Mouse (Mus musculus) stomach, embryonic 15.5 days (tissue): ENCODE results near the gene Fam89b. TPM values are rescaled to one million over a fixed set of nuclear protein-coding genes. Genes with fewer than 3 reads are reported as not detected.

Experiments used
- ATAC-seq: fragments of 200-750 bp; cut with Nextera tagmentation; 2 replicates; pipeline ENCODE4 v1.8.0; 2017; ENCODE audit warnings: low read depth, moderate number of reproducible peaks, moderate TSS enrichment; ENCODE audit not compliant: insufficient read depth, low FRiP score
- H3K27ac ChIP-seq: fragments of 300-500 bp; sonication (generic); 2 replicates; pipeline ENCODE4 v1.5.1; 2015; ENCODE audit warnings: mild to moderate bottlenecking, inconsistent platforms
- H3K27me3 ChIP-seq: fragments of 300-500 bp; sonication (generic); replicated peaks from 2 replicates; pipeline ENCODE4 v1.6.1; 2015; ENCODE audit warnings: inconsistent platforms
- H3K36me3 ChIP-seq: fragments of 300-500 bp; sonication (generic); 2 replicates; pipeline ENCODE4 v1.6.1; 2015; ENCODE audit warnings: inconsistent platforms
- H3K4me1 ChIP-seq: fragments of 300-500 bp; sonication (generic); 2 replicates; pipeline ENCODE4 v1.6.1; 2015; ENCODE audit warnings: inconsistent platforms
- H3K4me2 ChIP-seq: fragments of 300-500 bp; sonication (generic); 2 replicates; pipeline ENCODE4 v1.6.1; 2015; ENCODE audit warnings: mild to moderate bottlenecking, inconsistent platforms
- H3K4me3 ChIP-seq: fragments of 300-500 bp; sonication (generic); replicated peaks from 2 replicates; pipeline ENCODE4 v1.5.1; 2015; ENCODE audit warnings: inconsistent platforms
- H3K9ac ChIP-seq: fragments of 300-500 bp; sonication (generic); 2 replicates; pipeline ENCODE4 v1.6.1; 2015; ENCODE audit warnings: inconsistent platforms
- H3K9me3 ChIP-seq: fragments of 300-500 bp; sonication (generic); 2 replicates; pipeline ENCODE4 v1.6.1; 2016; ENCODE audit warnings: inconsistent platforms
- WGBS: fragments of 180-500 bp; shearing (Covaris S2); methylation state at CpG from one replicate; pipeline ENCODE4 v1.1.7; 2015; 5-methylcytosine and 5-hydroxymethylcytosine counted together
- polyA plus RNA-seq: library from polyadenylated mRNA; unstranded; fragments of >200 nt; fragmentation: Nextera tagmentation; extraction: Ambion mirVana; gene quantifications from 2 replicates; pipeline ENCODE4 v1.2.1, GENCODE M21; 2015

Gene Fam89b
- polyA plus RNA-seq, 1 experiment from 2014 or later, result 81.5 TPM

DNA sequence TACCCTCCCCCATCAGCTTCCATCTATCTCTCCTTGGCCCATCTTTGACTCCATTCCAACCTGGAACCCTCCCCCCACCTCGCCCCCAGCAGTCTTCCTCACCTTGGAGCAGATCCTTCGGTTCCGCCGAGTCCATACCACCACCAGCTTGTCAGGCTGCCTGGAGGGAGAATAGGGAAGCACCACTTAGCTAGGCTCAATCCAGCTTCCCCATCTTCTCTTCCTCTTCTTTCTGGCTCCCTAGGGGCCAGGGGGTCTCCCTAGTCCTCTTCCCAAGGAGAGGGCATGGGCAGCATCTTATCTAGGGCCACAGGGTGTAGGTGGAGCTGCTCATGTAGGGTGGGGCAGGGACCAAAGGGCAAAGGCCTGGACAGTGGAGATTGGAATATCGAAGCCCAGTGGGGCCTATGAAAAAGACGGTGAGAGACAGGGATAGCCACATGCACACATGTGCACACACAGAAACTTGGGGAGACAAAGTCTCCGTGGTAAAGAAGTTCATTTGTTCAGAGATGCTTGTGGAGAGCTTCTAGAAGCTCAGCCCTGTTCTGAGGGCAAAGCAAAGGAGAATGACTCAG is 6.5 kb downstream of the Fam89b start:
- Histone ChIP-seq H3K9me3 (no peaks in the 10 kb centered on the region), H3K4me2 (no peak overlapping the region), H3K9ac (no peak overlapping the region), H3K27me3 (no peaks in the 10 kb centered on the region), H3K4me1 (peaks cover 39% of the 10 kb centered on the region), H3K27ac (no peak overlapping the region), H3K36me3 (peaks cover 36% of the 10 kb centered on the region), H3K4me3 (peak overlapping the region; percentile 3; the same call in 1 of the 2 replicates)
- peak; percentile 45; the same call in 1 of the 2 replicates for ATAC-seq
- WGBS, result 84% methylated on average over 7 of the region's 7 CpGs

DNA sequence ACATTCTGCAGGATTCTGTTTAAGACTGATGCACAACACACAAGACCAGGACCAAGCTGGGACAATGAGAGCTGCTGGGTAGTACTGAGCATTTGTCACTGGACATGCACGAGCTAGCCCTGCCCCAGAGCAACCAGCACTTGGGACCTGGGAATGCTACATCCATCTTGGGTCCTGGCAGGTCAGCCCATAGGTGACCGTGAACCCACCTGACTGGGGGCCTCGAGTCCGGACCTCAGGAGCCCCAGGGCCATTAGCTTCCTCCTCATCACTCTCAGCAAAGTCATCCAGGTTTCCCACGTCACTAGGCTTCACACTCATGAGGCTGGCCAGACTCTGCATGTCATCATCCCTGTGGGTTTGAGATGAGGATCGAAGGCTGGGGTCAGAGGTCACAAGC is 8.2 kb downstream of the Fam89b start:
- H3K4me2 ChIP-seq, result no peak overlapping the region
- no peaks in the 10 kb centered on the region for H3K9me3 ChIP-seq
- WGBS, result 93% methylated on average over 6 of the region's 6 CpGs
- H3K27ac ChIP-seq, result no peak overlapping the region
- H3K4me1 ChIP-seq, result peaks cover 26% of the 10 kb centered on the region
- ATAC-seq, result no peak
- H3K36me3 ChIP-seq, result peaks cover 36% of the 10 kb centered on the region
- H3K4me3 ChIP-seq, result no peak overlapping the region
- H3K9ac ChIP-seq, result no peak overlapping the region
- no peaks in the 10 kb centered on the region for H3K27me3 ChIP-seq

DNA sequence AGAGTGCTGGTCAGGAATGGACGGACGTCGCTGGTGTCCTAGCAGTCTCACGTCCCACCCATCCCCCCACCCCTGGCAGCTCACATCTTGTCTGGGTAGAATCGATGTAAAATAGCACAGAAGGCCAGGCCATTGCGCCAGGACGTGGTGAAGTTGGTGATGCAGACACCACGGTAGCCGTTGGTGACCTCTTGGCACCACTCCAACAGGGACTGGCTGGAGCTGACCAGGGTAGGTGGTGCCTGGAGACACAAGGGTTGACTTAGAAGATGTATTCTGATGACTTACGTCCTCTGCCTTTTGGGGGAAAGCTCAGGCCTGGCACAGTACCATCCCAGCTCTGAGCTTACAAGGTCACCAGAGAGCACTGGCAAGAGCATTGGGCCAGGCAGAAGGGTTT is 12.5 kb downstream of the Fam89b start:
- Histone ChIP-seq H3K27ac (no peak overlapping the region), H3K36me3 (peaks cover 33% of the 10 kb centered on the region), H3K4me3 (no peak overlapping the region), H3K27me3 (no peaks in the 10 kb centered on the region), H3K4me1 (peaks cover 18% of the 10 kb centered on the region), H3K4me2 (no peak overlapping the region), H3K9ac (no peak overlapping the region), H3K9me3 (no peaks in the 10 kb centered on the region)
- no peak for ATAC-seq
- WGBS, result 49% methylated on average over 10 of the region's 10 CpGs

DNA sequence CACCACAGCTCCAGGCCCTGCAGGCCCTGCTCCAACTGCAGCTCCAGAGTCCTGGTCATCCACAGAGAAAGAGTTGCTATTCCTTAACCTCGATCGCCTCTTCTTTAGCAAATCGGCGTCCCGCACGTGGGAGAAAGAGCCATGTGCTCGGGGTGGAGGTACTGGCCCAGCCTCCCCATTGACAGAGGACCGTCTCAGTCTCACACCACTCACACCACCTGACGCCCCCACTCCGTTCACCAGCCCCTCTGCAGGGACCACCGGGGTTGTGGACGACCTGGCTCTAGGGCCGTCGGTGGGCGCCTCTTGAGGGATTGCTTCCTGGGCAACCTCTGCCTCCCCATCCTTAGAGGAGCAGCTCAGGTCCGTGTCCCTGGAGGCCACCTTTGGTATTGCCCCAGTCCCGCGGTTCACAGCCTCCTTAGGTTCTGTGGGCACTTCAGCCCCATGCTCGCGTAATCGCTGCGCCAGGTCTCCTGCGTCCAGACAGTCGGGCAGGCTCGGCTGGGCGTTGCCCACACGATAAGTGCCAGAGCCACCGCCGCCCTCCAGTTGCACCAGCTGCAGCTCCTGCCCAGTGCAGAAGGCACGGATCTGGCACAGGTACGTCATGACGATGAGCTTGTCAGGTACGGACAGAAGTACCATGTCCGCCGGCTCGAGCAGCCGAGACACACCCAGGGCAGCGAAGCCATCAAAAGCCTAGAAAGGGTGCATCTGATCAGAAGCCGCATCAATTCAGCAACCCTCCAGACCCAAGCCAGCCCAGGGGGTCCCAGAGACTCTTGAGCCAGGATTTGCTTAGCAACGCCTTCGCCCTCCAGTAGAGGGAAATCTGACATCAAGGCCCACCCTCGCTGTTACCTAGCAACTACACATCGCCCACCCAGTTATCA is 13.4 kb downstream of the Fam89b start:
- Histone ChIP-seq H3K4me2 (peak overlapping the region; percentile 47), H3K4me1 (peaks cover 18% of the 10 kb centered on the region), H3K27me3 (no peaks in the 10 kb centered on the region), H3K36me3 (peaks cover 26% of the 10 kb centered on the region), H3K9me3 (no peaks in the 10 kb centered on the region), H3K27ac (no peak overlapping the region), H3K9ac (no peak overlapping the region), H3K4me3 (no peak overlapping the region)
- peak; percentile 42; the same call in 1 of the 2 replicates for ATAC-seq
- 37% methylated on average over 43 of the region's 43 CpGs for WGBS

DNA sequence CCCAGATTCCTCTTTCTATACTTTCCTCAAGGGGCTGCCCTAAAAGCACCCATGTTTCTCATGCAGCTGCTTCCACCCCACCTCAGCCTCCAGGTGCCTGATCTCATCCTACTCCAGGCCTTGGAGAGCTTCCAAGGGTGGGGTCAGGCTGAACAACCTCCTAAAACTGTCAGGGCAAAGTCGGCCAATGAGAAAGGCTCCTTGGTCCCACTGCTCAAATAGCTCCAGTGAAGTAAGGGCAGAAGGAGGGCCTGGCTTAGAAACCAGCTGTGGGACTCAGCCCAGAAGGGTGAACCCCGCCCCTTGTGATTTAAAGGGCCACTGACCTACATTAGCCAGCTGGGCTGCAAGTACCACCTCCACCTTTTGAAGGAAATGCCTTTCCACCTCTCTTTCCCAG is 15.7 kb downstream of the Fam89b start:
- H3K4me1 ChIP-seq, result peaks cover 18% of the 10 kb centered on the region
- H3K9ac ChIP-seq, result no peak overlapping the region
- peak overlapping the region; percentile 48 for H3K27ac ChIP-seq
- no peaks in the 10 kb centered on the region for H3K9me3 ChIP-seq
- H3K4me2 ChIP-seq, result no peak overlapping the region; the same call in 1 of the 2 replicates
- H3K27me3 ChIP-seq, result no peaks in the 10 kb centered on the region
- no peak overlapping the region for H3K4me3 ChIP-seq
- peaks cover 28% of the 10 kb centered on the region for H3K36me3 ChIP-seq
- WGBS, result 9% methylated on average over 2 of the region's 2 CpGs
- peak; percentile 82 for ATAC-seq

DNA sequence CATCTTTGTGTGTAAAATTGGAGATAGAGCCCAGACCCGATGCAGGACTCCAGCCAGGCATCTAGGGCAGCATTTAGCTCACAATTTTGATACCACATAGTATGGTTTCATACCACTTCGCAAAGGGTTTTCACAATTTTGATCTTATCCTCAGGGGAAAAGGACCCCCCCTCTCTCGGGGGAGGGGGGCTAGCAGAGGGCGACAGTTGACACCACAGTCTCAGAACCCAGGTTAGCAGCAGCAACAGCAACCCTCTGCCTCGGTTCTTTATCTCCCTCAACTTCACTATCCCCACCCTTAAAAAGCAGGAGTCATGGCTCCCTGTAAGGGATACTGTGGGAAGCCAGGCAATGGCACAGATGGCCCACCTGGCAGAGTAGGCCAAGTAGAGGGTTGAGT is 16.2 kb downstream of the Fam89b start:
- Histone ChIP-seq H3K27me3 (no peaks in the 10 kb centered on the region), H3K36me3 (peaks cover 32% of the 10 kb centered on the region), H3K4me3 (no peak overlapping the region), H3K4me2 (no peak overlapping the region), H3K4me1 (peaks cover 18% of the 10 kb centered on the region), H3K27ac (peak overlapping the region; percentile 48), H3K9ac (no peak overlapping the region), H3K9me3 (no peaks in the 10 kb centered on the region)
- no peak for ATAC-seq
- WGBS, result 64% methylated on average over 5 of the region's 5 CpGs

DNA sequence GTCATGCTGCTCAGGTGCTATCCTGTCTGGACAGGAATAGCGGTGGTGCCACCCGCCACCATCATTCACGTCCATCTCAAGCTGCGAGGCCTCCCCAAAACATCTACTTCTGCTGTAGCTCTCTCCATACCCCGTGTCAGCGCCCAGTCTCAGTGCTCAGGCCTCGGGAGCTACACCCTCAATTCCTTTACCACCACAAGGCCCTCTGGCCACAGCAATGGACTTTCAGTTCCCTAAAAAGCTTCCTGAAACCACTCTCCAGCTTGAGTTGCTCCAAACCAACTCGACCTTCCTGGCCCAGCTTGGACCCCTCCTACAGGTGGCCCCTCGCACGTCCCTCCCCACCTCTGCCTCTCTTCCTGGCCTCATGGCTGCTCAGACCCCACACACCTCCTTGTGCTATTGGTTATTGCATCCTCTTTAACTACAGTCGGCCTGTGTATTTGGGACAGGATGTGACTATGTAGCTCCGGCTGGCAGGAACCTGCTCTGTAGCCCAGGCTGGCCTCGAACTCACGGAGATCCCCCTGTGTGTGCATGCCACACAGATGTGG is 17.5 kb downstream of the Fam89b start:
- peaks cover 37% of the 10 kb centered on the region for H3K36me3 ChIP-seq

DNA sequence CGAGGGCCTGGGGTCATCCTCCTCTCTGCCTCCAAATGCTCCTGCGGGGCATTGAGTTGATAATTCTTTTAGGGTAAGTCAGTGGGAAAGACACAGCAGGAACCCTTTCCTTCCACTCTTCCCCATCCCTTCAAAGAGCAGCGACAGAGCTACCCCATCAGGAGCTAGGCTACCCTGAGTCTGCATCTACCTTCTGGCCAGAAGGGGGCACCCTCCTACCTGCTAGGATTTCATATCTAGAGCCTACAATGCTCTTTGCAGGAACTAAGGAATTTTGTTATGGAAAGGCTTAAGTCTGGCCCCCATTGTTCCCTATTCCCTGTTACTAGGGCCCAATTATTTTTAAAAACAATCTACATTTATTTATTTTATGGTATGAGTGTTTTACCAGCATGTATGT is 18.2 kb downstream of the Fam89b start:
- Histone ChIP-seq H3K9ac (no peak overlapping the region), H3K36me3 (peaks cover 43% of the 10 kb centered on the region)

More for the DNA sequence above, 17.5 kb downstream of the Fam89b start:
- no peak overlapping the region for H3K4me3 ChIP-seq
- ATAC-seq, result no peak
- H3K9ac ChIP-seq, result no peak overlapping the region
- H3K27ac ChIP-seq, result no peak overlapping the region
- no peaks in the 10 kb centered on the region for H3K9me3 ChIP-seq
- H3K4me1 ChIP-seq, result peaks cover 18% of the 10 kb centered on the region
- H3K27me3 ChIP-seq, result no peaks in the 10 kb centered on the region
- no peak overlapping the region for H3K4me2 ChIP-seq
- WGBS, result 88% methylated on average over 14 of the region's 14 CpGs

DNA sequence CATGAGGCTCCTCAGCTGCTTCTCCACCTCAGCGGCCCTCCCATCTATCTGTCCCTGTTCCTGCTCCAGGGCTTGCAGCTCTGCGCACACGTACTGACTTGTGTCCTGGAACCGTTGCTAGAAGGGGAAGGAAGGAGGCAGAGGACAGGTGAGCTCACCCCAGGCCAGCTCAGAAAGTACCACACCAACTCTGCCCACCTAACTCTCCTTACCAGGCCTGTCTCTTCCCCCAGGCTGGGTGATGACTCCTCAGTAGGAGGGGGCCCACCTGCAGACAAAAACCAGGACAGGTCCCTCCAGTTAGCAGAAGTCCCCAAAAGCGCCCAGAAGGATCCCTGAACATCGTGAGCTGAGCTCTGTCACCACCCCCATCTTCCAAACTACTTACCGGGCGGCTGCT is 18.9 kb downstream of the Fam89b start:
- Histone ChIP-seq H3K9ac (no peak overlapping the region), H3K4me2 (no peak overlapping the region), H3K36me3 (peaks cover 43% of the 10 kb centered on the region), H3K27me3 (no peaks in the 10 kb centered on the region), H3K9me3 (no peaks in the 10 kb centered on the region), H3K27ac (no peak overlapping the region), H3K4me1 (peaks cover 21% of the 10 kb centered on the region), H3K4me3 (no peak overlapping the region)
- WGBS, result 91% methylated on average over 8 of the region's 8 CpGs
- ATAC-seq, result no peak

More for the DNA sequence above, 18.2 kb downstream of the Fam89b start:
- Histone ChIP-seq H3K4me2 (no peak overlapping the region), H3K27ac (no peak overlapping the region), H3K27me3 (no peaks in the 10 kb centered on the region), H3K9me3 (no peaks in the 10 kb centered on the region), H3K4me1 (peaks cover 21% of the 10 kb centered on the region), H3K4me3 (no peak overlapping the region)
- ATAC-seq, result no peak
- WGBS, result 28% methylated on average over 3 of the region's 3 CpGs

DNA sequence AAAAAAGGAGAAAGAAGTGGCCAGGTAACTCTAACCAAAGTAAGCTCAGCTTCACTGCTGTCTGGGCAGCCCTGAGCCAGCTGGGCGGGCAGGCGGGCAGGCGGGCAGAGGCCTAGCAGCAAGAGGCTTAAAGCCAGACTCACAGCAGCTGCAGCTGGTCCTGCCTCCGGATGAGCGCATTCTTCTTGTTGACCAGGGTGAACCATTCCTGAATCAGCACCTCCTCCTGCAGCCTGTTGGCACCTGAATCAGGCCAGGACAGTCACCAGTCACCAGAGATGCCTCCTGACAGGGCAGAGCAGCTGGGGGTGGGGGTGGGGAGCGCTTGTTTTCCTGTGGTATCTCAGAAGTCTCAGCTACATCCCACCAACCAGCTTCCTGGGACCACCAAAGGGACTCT is 19.4 kb downstream of the Fam89b start:
- ATAC-seq, result no peak
- 96% methylated on average over 6 of the region's 6 CpGs for WGBS
- H3K27ac ChIP-seq, result no peak overlapping the region
- no peaks in the 10 kb centered on the region for H3K9me3 ChIP-seq
- H3K27me3 ChIP-seq, result no peaks in the 10 kb centered on the region
- H3K4me2 ChIP-seq, result no peak overlapping the region
- H3K4me1 ChIP-seq, result peaks cover 26% of the 10 kb centered on the region
- no peak overlapping the region for H3K9ac ChIP-seq
- no peak overlapping the region for H3K4me3 ChIP-seq
- H3K36me3 ChIP-seq, result peaks cover 43% of the 10 kb centered on the region

DNA sequence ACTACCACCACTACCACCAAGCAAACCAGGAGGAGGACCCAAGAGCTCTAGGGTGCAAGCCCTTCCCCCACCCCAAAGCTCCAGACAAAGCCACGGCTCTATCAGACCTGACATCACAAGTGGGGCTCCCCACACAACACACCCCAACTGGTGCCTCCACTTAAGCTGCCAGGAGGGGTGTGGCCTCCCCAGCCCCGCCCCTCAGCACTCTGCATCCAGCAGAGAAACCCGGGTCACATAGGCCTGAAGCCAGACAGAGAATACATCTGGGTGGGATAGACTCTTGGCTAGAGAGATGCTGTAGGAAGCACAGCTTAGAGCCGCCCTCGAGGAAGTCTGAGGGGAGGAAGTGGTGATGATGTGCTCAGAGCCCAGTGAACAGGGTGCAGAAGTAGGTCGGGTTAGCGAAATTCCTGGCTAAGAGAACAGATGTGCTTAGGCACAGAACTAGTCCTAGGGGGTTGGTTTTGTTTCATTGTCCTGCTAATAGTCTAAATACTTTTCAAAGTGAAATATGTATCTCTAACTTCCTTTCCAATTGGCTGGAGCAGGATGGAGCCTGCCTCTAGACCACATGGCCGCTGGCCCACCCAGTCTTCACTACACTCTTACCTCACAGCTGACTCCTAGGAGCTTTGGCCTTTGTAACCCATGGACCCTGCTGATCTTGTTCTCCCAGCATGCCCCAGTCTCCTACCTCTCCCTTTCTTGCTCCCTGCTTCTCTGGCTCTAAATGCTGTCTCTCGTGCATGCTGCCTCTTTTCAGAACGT is 24.5 kb downstream of the Fam89b start:
- 30% methylated on average over 10 of the region's 10 CpGs for WGBS
- Histone ChIP-seq H3K36me3 (peaks cover 51% of the 10 kb centered on the region), H3K4me1 (peaks cover 26% of the 10 kb centered on the region), H3K4me3 (no peak overlapping the region), H3K27ac (peak overlapping the region; percentile 89), H3K27me3 (no peaks in the 10 kb centered on the region), H3K4me2 (peak overlapping the region; percentile 25), H3K9me3 (no peaks in the 10 kb centered on the region), H3K9ac (no peak overlapping the region)
- ATAC-seq, result peak; percentile 73
